Mouse (Mus musculus): ENCODE results near the gene Prss23. TPM values are rescaled to one million over a fixed set of nuclear protein-coding genes. Genes with fewer than 3 reads are reported as not detected.

Prss23 gene
- polyA plus RNA-seq, 1 experiment: 74.2 TPM

GRCm38 (mm10) chr7:89539391-89539790 is 12.4 kb upstream of the Prss23 start:
- Histone ChIP-seq H3K27ac (ENCODE audit: insufficient read depth, low read depth, low read length) (no peak overlapping the region), H3K4me3 (ENCODE audit: low read depth, low read length) (no peak overlapping the region), H3K4me1 (ENCODE audit: control insufficient read depth, insufficient read depth, insufficient read length, low read length) (no peaks in the 10 kb centered on the region), H3K27me3 (ENCODE audit: control insufficient read depth, insufficient read depth, low read length) (no peaks in the 10 kb centered on the region), H3K36me3 (ENCODE audit: control insufficient read depth, insufficient read depth, low read length) (no peaks in the 10 kb centered on the region)
- TF ChIP-seq POLR2A (IDR thresholded peaks at IDR 0.05; ENCODE audit: low read depth, low read length): no peak
- no peak for TF ChIP-seq CTCF (IDR thresholded peaks at IDR 0.05; ENCODE audit: extremely low read depth, insufficient read length, insufficient replicate concordance, low read depth, low read length)
- 73% methylated on average over 6 of the region's 6 CpGs for WGBS

DNA sequence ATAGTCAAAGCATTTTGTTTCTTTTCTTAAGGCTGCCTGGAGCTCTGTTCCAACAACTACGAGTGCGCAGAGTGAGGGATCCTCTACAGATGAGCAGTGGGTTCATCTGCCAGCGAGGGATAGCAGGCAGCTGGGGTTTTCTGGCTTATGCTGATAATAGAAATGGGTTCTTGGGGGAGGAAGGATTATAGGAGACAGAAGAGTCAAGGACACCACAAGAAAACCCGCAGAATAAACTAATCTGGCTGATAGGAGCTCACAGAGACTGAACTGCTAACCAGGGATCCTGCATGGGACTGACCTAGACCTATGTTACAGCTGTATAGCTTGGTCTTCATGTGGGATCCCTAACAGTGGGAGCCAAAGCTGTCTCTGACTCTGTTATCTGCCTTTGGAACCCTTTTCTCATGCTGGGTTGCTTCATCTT is 456 bp upstream of the Prss23 start:
- WGBS: 86% methylated on average over 4 of the region's 4 CpGs
- Histone ChIP-seq H3K4me3 (ENCODE audit: low read depth, low read length) (no peak overlapping the region), H3K27ac (ENCODE audit: insufficient read depth, low read depth, low read length) (no peak overlapping the region), H3K4me1 (ENCODE audit: control insufficient read depth, insufficient read depth, insufficient read length, low read length) (no peaks in the 10 kb centered on the region), H3K27me3 (ENCODE audit: control insufficient read depth, insufficient read depth, low read length) (no peaks in the 10 kb centered on the region), H3K36me3 (ENCODE audit: control insufficient read depth, insufficient read depth, low read length) (no peaks in the 10 kb centered on the region)
- TF ChIP-seq POLR2A (IDR thresholded peaks at IDR 0.05; ENCODE audit: low read depth, low read length): no peak
- no peak for TF ChIP-seq CTCF (IDR thresholded peaks at IDR 0.05; ENCODE audit: extremely low read depth, insufficient read length, insufficient replicate concordance, low read depth, low read length)

DNA sequence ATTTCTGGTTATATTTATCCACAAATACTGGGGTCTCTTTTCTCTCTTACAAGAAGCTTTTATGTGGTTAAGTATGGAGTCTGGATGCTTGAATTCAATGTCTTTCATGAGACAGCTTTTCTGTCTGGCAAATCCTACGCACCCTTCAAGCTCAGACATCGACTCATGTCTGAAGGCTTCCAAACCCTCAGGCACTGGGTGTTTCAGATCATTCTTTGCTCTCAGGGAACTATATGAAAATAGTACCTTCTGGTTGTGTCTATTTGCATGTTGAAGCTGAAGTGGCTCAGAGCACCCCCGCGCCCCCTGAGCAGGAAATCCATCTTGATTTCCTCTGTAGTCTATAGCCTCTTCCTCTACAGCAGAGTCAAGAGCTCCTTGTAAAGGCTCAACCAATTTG is 3.2 kb downstream of the Prss23 start:
- Histone ChIP-seq H3K4me3 (ENCODE audit: low read depth, low read length) (no peak overlapping the region), H3K4me1 (ENCODE audit: control insufficient read depth, insufficient read depth, insufficient read length, low read length) (peaks cover 10% of the 10 kb centered on the region; the same call in 1 of the 2 replicates), H3K27ac (ENCODE audit: insufficient read depth, low read depth, low read length) (no peak overlapping the region), H3K36me3 (ENCODE audit: control insufficient read depth, insufficient read depth, low read length) (no peaks in the 10 kb centered on the region), H3K27me3 (ENCODE audit: control insufficient read depth, insufficient read depth, low read length) (no peaks in the 10 kb centered on the region)
- no peak for TF ChIP-seq CTCF (IDR thresholded peaks at IDR 0.05; ENCODE audit: extremely low read depth, insufficient read length, insufficient replicate concordance, low read depth, low read length)
- TF ChIP-seq POLR2A (IDR thresholded peaks at IDR 0.05; ENCODE audit: low read depth, low read length): no peak
- WGBS: 86% methylated on average over 4 of the region's 4 CpGs

- H3K36me3 ChIP-seq (ENCODE audit: control insufficient read depth, insufficient read depth, low read length): no peaks in the 10 kb centered on the region
- H3K4me3 ChIP-seq (ENCODE audit: low read depth, low read length): peak overlapping the region; percentile 17; the same call in 1 of the 2 replicates
- 0 out of 2 replicates have a peak overlapping the region, but pooled peaks have one; percentile 38 for H3K27ac ChIP-seq (ENCODE audit: insufficient read depth, low read depth, low read length)
Observed at GRCm38 (mm10) chr7:89522170-89522569, 4.8 kb downstream of the Prss23 start.

DNA sequence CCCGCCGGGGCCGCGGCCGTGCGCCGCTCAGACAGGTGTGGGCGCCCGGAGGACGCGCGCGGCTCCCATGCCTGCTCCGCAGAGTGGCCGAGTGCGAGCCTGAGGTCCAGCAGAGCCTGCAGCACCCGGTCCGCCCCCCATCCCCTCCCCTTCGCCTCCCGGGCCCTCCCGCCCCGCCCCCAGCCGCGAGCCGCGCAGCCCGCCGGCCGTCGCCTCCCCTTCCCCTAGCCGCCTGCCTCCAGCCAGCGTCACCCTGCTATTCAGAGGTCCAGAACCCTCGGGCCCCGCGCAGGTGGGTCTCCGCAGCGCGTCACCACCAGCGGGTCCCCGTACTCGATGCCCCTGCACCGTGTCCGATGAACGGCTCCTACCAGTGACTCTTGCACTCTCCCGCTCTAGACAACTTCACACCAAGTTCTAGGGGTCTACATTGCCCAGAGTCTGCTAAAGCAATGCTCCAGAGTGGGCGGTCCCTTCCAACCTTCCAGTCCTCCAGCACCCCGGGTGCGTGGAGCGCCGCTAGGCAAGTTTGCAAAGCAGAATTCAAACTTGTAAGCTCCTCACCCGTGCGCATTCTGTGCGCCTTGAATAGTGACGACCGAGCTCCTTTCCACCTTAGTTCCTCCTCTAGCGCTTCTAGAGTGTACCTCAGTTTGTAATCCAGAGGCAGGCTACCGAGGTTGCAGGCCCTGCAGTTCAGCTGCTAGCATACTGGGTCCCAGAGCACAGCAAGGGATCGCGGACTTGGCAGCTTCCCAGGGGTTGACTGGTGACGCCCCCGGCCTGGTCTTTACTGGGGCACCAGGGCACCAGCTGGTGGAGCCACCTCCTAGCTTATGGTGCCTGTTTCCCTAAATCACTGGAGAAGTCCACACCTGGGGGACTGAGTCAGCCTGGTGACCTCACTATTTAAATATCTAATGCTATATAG is 9.3 kb downstream of the Prss23 start:
- WGBS: under 1% methylated on average over 57 of the region's 61 CpGs
- Histone ChIP-seq H3K4me1 (ENCODE audit: control insufficient read depth, insufficient read depth, insufficient read length, low read length) (peaks cover 16% of the 10 kb centered on the region; the same call in 1 of the 2 replicates), H3K27me3 (ENCODE audit: control insufficient read depth, insufficient read depth, low read length) (no peaks in the 10 kb centered on the region), H3K27ac (ENCODE audit: insufficient read depth, low read depth, low read length) (peak overlapping the region; percentile 55), H3K36me3 (ENCODE audit: control insufficient read depth, insufficient read depth, low read length) (no peaks in the 10 kb centered on the region), H3K4me3 (ENCODE audit: low read depth, low read length) (peak overlapping the region; percentile 77)
- TF ChIP-seq CTCF (IDR thresholded peaks at IDR 0.05; ENCODE audit: extremely low read depth, insufficient read length, insufficient replicate concordance, low read depth, low read length): 0 out of 2 replicates have a peak, but pooled peaks have one; percentile 17
- TF ChIP-seq POLR2A (IDR thresholded peaks at IDR 0.05; ENCODE audit: low read depth, low read length): peak; percentile 30; the same call in 1 of the 2 replicates

More at GRCm38 (mm10) chr7:89522170-89522569, 4.8 kb downstream of the Prss23 start:
- no peaks in the 10 kb centered on the region for H3K27me3 ChIP-seq (ENCODE audit: control insufficient read depth, insufficient read depth, low read length)
- H3K4me1 ChIP-seq (ENCODE audit: control insufficient read depth, insufficient read depth, insufficient read length, low read length): peaks cover 16% of the 10 kb centered on the region; the same call in 1 of the 2 replicates
- TF ChIP-seq CTCF (IDR thresholded peaks at IDR 0.05; ENCODE audit: extremely low read depth, insufficient read length, insufficient replicate concordance, low read depth, low read length): no peak
- no peak for TF ChIP-seq POLR2A (IDR thresholded peaks at IDR 0.05; ENCODE audit: low read depth, low read length)
- 25% methylated on average over 10 of the region's 10 CpGs for WGBS

DNA sequence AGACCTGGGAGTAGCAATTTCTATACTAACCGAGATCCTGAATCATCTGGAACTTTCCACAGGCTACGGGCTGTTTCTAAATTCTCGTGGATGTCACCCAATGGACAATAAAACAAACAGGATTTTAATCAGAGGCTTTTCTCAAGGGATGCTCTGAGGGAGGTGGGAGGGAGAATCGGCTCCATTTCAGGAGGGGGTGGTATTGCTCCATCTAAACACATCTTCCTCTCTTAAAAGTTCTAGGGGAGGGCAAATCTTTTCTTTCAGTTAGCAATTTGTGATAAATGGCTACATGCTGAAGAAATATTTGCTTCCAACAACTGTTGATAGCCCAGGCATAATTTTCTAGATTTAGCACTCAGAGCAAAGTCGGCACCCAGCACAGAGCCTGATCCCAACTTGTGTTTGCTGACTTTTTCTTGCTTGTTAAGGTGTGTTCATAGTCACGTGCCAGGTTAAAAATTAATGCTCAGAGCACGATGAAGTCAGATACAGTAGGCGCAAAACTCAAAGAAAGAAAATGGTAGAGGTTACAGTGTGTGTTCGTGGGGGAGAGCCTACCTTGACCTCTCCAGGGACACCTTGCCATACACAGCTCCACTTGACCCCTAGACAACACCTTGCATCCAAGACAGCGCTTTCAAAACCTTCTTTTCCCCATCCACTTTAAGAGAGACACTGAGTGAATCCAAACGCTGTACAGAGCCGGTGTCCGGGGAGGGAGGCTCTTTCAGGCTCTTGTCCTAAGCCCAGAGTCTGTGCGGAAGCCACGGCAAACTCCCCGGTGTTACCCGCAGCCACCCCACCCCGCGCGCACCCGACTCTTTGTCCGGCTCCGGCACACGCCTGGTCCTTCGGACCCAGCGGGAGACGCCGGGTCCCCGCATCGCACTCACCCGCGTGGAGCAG is 10.2 kb downstream of the Prss23 start:
- TF ChIP-seq POLR2A (IDR thresholded peaks at IDR 0.05; ENCODE audit: low read depth, low read length) (no peak), CTCF (IDR thresholded peaks at IDR 0.05; ENCODE audit: extremely low read depth, insufficient read length, insufficient replicate concordance, low read depth, low read length) (no peak)
- peak overlapping the region; percentile 77 for H3K4me3 ChIP-seq (ENCODE audit: low read depth, low read length)
- WGBS: 5% methylated on average over 32 of the region's 32 CpGs

More for the DNA sequence above, 10.2 kb downstream of the Prss23 start:
- peaks cover 16% of the 10 kb centered on the region; the same call in 1 of the 2 replicates for H3K4me1 ChIP-seq (ENCODE audit: control insufficient read depth, insufficient read depth, insufficient read length, low read length)
- H3K36me3 ChIP-seq (ENCODE audit: control insufficient read depth, insufficient read depth, low read length): no peaks in the 10 kb centered on the region
- H3K27me3 ChIP-seq (ENCODE audit: control insufficient read depth, insufficient read depth, low read length): no peaks in the 10 kb centered on the region
- peak overlapping the region; percentile 34; the same call in 1 of the 2 replicates for H3K27ac ChIP-seq (ENCODE audit: insufficient read depth, low read depth, low read length)

Measured in small intestine, adult 2 months (tissue).